Mouse (Mus musculus): ENCODE measurements at regions not wholly inside any gene's neighbourhood (a gene's known extent, or its start where the extent isn't known, plus 50 kb on each side); places are given as distances from the start of the nearest gene placed in this dataset.
"Not testable (repeated sequence)": the region's sequence is repeated elsewhere in the genome, so short reads cannot be mapped to it uniquely, and the experiment has no call there.

- DNase-seq, result no peak
These were observed 343.3 kb downstream of the Hdgfl1 start for GRCm38 (mm10) chr13:26426639-26427038.

GRCm38 (mm10) chr13:26424513-26424912 lies 345.5 kb downstream of the Hdgfl1 start:
- no peak for DNase-seq

- peak; percentile 42 for DNase-seq
These were observed 364.2 kb downstream of the Hdgfl1 start for GRCm38 (mm10) chr13:26405757-26406156.

- DNase-seq, result peak; percentile 30
These were observed 365.3 kb downstream of the Hdgfl1 start for GRCm38 (mm10) chr13:26404707-26405106.

DNA sequence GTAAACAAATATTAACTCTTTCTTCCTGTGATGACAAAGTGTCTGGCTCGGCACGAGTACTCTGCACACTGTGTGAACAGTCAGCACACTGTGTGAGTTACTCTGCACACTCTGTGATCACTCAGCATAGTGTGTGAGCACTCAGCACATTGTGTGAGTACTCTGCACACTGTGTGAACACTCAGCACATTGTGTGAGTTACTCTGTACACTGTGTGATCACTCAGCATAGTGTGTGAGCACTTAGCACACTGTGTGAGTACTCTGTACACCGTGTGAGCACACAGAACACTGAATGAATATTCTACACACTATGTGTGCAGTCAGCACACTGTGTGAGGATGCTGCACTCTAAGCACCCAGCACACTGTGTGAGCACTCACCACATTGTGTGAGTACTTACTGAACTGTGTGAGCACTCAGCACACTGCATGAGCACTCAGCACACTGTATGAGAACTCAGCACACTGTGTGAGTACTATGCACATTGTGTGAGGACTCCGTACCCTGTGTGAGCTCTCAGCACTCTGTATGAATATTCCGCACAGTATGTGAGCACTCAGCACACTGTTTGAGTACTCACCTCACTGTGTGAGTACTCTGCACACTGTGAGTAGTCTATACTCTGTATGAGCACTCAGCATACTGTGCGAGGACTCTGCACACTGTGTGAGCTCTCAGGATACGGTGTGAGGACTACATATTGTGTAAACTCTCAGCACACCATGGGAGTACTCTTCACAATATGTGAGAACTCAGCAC lies 381.9 kb downstream of the Hdgfl1 start:
- no peak for DNase-seq

- DNase-seq, result no peak
These were observed 387.3 kb downstream of the Hdgfl1 start for GRCm38 (mm10) chr13:26382631-26383030.

DNA sequence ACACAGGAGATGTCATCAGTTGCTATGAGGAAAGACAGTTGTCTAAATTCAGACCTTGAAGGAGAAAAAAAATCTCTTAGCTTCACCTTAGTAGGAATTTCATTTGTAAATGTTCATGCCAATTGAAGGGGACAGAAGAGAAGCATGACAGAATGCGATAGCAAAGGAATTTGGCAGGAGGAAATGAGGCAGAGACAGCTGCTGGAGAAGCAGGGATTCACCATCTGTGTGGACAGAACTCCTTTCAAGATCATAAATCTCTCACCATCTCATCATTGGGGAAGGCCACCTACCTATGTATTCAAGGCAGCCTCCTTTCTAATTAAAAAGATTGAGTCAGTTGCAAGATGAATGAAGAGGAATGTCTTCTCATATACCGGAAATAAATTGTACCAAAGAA lies 387.8 kb downstream of the Hdgfl1 start:
- no peak for DNase-seq

- no peak for DNase-seq
These were observed 394.4 kb downstream of the Hdgfl1 start for GRCm38 (mm10) chr13:26375546-26375945.

DNA sequence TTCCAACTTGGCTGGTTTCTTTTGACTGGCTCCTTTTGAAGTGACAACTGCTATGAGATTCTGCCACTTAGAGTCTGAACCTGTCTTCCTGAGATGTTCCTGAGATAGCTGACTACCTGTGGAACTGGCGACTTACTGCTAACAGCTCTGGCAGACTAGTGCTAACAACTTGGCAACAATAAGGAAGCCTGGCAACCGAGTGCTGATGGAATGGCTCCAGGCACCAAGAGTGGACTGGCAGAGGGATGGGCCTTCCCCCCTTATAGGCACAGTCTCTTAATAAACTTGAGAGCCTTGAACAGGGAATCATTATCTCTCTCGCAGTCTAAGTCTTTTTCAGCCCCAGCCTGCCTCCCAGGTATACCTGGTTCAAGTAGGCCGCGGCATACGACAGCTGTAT lies 404.1 kb downstream of the Hdgfl1 start:
- not testable (repeated sequence) for DNase-seq

DNA sequence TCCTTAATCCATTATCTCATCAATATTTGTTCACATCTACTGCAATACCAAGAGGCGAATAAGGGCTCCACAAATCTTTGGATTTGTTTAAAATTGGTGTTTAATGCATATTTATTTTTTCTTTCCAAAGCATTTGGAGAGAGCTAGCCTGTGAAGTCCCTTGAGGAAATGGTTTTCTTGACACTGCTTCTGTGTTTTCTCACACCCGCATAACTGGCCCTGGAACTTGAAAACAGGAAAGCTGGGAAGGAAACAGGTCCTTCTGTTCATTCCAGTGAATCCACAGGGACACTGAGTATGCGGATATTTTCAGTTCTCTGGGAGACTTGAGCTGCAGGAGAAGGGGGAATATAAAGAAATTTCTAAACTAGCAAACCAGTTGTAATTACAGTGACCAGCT lies 413.6 kb downstream of the Hdgfl1 start:
- DNase-seq, result no peak

DNA sequence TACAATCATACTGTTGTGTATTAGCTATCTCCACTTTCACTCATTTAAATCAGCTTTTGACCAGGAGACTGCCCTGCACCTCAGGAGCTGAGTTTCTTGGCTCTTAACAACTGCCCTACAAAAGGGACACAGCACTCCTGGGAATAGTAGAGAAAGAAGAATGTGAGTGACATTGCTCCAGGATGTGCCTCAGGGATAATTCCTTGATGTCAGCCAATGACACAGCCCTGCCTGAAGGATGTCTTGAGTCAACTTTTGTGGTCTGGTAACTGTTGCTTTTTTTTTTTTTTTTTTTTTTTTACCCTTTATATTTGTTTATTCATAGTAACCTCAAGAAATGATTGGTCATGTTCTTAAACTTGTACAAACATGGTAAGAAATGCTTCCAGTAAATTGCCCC lies 415.5 kb downstream of the Hdgfl1 start:
- no peak for DNase-seq

GRCm38 (mm10) chr13:26350510-26350909 lies 419.5 kb downstream of the Hdgfl1 start:
- no peak for DNase-seq

GRCm38 (mm10) chr13:26338795-26339194 lies 431.2 kb downstream of the Hdgfl1 start:
- no peak for DNase-seq

DNA sequence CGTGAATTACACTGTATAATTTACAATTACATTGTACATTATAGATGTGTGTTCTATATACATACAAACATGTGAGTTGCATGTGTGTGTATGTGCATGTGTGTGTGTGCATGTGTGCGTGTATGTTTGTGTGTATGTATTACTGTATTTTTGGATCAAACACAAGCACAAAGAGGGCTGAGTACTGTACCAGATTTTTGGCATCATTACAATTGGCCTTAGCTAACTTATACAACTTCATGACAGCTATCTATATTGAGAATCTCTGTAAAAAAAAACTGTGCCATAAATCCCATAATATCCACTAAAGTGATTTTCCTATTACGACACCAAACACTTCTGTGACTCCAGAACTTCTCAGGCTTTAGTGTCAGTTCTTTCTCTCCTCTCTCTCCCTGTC lies 444.9 kb downstream of the Hdgfl1 start:
- no peak for DNase-seq

DNA sequence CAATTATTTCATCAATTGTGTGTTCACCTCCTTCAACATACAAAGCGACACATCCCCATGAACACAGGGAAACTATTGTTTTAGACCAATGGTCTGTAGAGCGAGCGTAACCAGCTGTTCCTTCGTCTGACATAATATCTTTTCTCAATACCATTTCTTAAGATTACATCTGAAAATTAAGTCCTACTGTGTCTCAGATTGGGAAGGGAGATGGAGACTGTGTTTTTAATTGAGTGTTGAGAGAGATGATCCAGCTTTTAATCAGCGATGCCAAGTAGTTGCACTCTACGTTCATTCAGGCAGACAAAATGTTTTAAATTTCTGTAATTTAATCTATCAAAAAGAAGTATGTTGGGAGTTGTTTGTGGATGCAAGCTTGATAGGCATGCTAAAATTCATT lies 445.3 kb downstream of the Hdgfl1 start:
- DNase-seq, result no peak

DNA sequence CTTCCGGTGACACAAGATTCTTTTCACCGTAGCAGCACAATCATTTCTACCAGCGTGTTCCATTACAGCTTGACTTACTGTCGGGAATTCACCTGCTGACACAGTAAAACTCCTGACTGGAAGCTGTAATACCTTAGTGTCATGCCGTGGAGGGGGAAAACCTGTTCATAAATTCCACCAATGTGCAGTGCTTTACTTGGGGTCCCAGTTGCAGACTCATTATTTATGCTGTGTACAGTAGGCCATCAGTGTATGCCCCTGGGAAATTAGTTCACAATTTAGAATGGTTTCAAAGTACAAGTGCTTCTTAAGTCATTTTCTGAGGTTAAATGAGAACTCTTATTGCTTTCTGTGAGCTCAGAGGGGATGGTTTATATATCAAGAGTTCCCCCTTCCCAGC lies 451.4 kb downstream of the Hdgfl1 start:
- DNase-seq, result no peak

GRCm38 (mm10) chr13:26312246-26313010 lies 457.5 kb downstream of the Hdgfl1 start:
- DNase-seq, result no peak

GRCm38 (mm10) chr13:26284073-26284444 lies 485.9 kb downstream of the Hdgfl1 start:
- no peak for DNase-seq

DNA sequence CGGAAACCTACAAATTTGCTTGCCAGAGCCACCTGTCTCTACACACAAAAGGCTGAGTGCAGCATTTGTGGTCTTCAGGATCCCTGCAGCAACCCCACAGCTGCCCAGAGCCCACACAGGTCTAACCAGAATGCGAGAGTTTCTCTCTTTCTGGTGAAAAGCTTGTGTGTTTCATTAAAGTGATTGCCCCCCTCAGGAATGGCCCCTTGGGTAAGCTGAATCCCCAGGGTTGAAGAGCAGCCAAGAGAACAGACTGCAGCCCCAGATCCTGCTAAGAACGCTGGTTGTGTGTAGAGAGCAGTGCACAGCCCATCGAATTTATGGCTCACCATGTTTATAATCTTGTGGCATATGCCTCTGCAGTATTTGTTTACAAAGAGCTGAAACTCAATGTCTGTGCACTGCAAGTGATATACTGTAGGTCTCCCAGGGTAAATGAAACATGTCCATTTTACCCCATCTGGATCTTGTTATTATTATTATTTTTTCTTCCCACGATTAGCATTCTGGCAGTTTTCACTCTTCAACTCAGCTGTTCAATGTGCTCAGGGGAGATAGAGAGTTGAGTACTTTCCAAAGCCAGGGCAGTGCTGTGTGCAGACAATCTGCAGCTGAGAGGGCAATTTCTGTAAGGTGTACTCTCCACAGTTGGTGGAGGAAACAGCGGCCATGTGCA lies 486.4 kb downstream of the Hdgfl1 start:
- DNase-seq, result no peak

DNA sequence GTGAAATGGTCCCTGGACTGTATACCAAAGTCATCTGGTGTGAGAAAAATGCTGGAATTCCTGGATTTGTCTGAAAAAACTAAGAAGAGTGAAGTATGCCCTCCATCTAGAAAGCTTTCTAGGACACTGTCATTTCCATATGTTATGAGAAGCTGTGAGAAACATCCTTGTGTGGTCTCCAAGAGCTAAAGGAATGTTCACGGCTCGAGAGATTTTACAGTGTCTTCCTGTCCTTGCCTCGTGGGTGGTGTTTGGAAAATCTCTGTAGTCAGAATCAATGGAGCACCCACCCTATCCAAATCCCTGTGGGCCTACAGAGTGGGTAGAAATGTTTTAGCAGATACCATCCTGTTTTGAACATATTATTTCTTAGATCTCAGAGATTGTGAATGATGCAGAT lies 487.7 kb downstream of the Hdgfl1 start:
- DNase-seq, result no peak

DNA sequence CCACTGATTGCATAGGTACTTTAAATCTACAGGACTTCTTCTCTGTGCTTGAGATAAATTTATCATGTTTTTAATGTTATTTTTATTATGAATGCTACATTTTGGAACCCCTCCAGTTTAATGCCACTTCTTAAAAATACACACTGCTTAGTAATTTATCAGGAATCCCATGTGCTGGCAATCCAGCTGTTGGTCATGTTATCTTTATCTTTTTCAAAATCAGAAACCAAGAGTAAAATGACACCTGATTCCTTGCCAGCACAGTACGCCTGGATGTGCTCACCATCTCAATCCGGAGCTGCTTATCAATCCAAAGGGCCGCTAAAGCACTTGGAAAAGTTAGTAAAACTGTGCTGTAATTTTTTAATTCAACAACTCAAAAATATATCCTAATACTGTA lies 497.1 kb downstream of the Hdgfl1 start:
- DNase-seq, result no peak

DNA sequence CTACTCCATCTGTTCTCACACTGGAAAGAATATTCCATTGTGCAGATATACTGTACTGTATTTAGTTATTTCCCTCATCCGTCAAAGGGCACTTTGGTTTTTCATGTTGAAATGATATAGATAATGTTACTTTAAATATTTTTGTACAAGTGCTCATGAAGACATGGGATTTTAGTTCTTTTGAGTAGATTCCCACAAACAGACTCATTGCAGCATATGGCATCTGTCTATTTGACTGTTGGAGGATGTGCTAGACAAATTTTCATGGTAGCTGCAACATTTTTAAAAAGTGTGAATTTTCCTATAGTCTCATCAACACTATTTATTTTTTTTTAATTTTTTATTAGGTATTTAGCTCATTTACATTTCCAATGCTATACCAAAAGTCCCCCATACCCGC lies 502.5 kb downstream of the Hdgfl1 start:
- DNase-seq, result no peak

DNA sequence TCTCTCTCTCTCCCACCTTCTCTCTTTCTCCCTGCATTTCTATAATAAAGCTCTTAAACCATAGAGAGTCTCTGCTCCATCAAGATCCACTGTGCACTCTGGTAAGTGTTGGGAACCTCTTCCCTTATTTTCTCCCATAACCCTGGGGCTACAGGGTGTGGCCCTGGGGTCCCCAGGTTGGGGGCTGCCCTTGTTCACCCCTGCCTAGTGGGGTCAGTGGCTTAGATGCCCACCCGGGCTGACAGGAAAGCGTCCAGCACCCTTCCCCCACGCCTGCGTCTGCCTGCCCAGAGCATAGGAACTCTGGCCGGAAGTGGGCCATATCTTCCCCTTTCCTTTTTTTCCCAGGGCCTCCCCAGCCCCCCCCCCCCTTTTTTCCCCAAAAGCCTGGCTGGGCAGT lies 534.0 kb downstream of the Hdgfl1 start:
- DNase-seq, result no peak

- DNase-seq, result no peak
These were observed 535.3 kb downstream of the Hdgfl1 start for GRCm38 (mm10) chr13:26234703-26235102.

All from kidney, adult 11 months (tissue).